20 mouse cellular contexts compared by ENCODE assay signal in genomic region chr4:15788791-15789190, GRCm38 (mm10).
DNase-seq lines count a peak whose midpoint lies in the region; ATAC-seq and TF ChIP-seq lines count a peak whose summit lies in the region.
"Had no signal": no experiment of that assay in that cellular context is flagged by ENCODE, and none has a peak within 500 bp of the region (broad histone marks: within the 10 kb centered on the region; RNA-seq: fewer than 3 reads in every experiment).

No protein-coding gene starts in this region.

- no peak for TF ChIP-seq POLR2A in cerebellum, adult 2 months (IDR thresholded peaks at IDR 0.05; ENCODE audit: borderline replicate concordance, insufficient read depth, low read length)

- no peaks in the 10 kb centered on the region for H3K27me3 ChIP-seq in cerebellum, adult 2 months (ENCODE audit: control insufficient read depth, insufficient read depth, low read length)
- no peaks in the 10 kb centered on the region for H3K27me3 ChIP-seq in midbrain, embryonic 11.5 days (ENCODE audit: control insufficient read depth, insufficient read depth, low read length)
- H3K27me3 ChIP-seq in midbrain, embryonic 15.5 days (replicated peaks) = no peaks in the 10 kb centered on the region
- H3K27me3 ChIP-seq in hindbrain, embryonic 14.5 days (ENCODE audit: control insufficient read depth, insufficient read depth, low read length) = no peaks in the 10 kb centered on the region
- H3K27me3 ChIP-seq: embryonic facial prominence, embryonic 12.5 days; forebrain, embryonic 15.5 days; heart, embryonic 15.5 days; hindbrain, embryonic 13.5 days; intestine, embryonic 15.5 days had no signal

- H3K4me2 ChIP-seq in midbrain, embryonic 11.5 days = no peak overlapping the region
- no peak overlapping the region for H3K4me2 ChIP-seq in midbrain, embryonic 15.5 days
- no peak overlapping the region for H3K4me2 ChIP-seq in hindbrain, embryonic 14.5 days (replicated peaks)
- H3K4me2 ChIP-seq: embryonic facial prominence, embryonic 12.5 days; forebrain, embryonic 15.5 days; heart, embryonic 15.5 days; hindbrain, embryonic 13.5 days; intestine, embryonic 15.5 days had no signal

- H3K27ac ChIP-seq in cerebellum, adult 2 months (ENCODE audit: insufficient read depth, low read length) = no peak overlapping the region
- H3K27ac ChIP-seq in midbrain, embryonic 11.5 days (ENCODE audit: low read depth, low read length) = no peak overlapping the region
- no peak overlapping the region for H3K27ac ChIP-seq in midbrain, embryonic 15.5 days
- no peak overlapping the region for H3K27ac ChIP-seq in hindbrain, embryonic 14.5 days
- H3K27ac ChIP-seq: embryonic facial prominence, embryonic 12.5 days; forebrain, embryonic 15.5 days; heart, embryonic 10.5 days; heart, embryonic 15.5 days; hindbrain, embryonic 13.5 days; intestine, embryonic 15.5 days had no signal

- 24% methylated on average over 1 of the region's 1 CpGs for WGBS in cerebellum, adult 2 months
- WGBS in midbrain, embryonic 11.5 days = 91% methylated on average over 1 of the region's 1 CpGs
- WGBS in midbrain, embryonic 15.5 days = 84% methylated on average over 1 of the region's 1 CpGs
- WGBS in hindbrain, embryonic 14.5 days = 91% methylated on average over 1 of the region's 1 CpGs

- peak; percentile 15 to 41 for DNase-seq in cerebellum, adult 2 months
- DNase-seq in cerebellum, adult 8-10 months = no peak
- DNase-seq in midbrain, embryonic 11.5 days (ENCODE audit: low spot score, missing footprints) = no peak
- peak; percentile 3 for DNase-seq in cerebellum, adult 9-10 months
- peak; percentile 36 to 60 for DNase-seq in cerebellum, postnatal 25 days
- no peak for DNase-seq in lung, adult 18-20 months
- DNase-seq in hindbrain, embryonic 14.5 days (ENCODE audit: low spot score) = no peak
- DNase-seq: adrenal gland, adult 8-10 months; adrenal gland, postnatal 36 days; embryo, embryonic 11 days; gastrocnemius, postnatal 14 days; heart, postnatal 14 days; kidney, adult 18-20 months had no signal

- no peaks in the 10 kb centered on the region for H3K36me3 ChIP-seq in midbrain, embryonic 11.5 days (ENCODE audit: control insufficient read depth, insufficient read depth, low read length)
- H3K36me3 ChIP-seq in midbrain, embryonic 15.5 days (replicated peaks) = no peaks in the 10 kb centered on the region
- H3K36me3 ChIP-seq in hindbrain, embryonic 14.5 days (replicated peaks; ENCODE audit: control insufficient read depth, insufficient read depth) = no peaks in the 10 kb centered on the region
- H3K36me3 ChIP-seq: embryonic facial prominence, embryonic 12.5 days; forebrain, embryonic 15.5 days; heart, embryonic 10.5 days; heart, embryonic 15.5 days; hindbrain, embryonic 13.5 days; intestine, embryonic 15.5 days had no signal

- H3K9ac ChIP-seq in midbrain, embryonic 11.5 days (ENCODE audit: low read length) = no peak overlapping the region
- no peak overlapping the region for H3K9ac ChIP-seq in midbrain, embryonic 15.5 days
- no peak overlapping the region for H3K9ac ChIP-seq in hindbrain, embryonic 14.5 days
- H3K9ac ChIP-seq: embryonic facial prominence, embryonic 12.5 days; forebrain, embryonic 15.5 days; heart, embryonic 15.5 days; hindbrain, embryonic 13.5 days; intestine, embryonic 15.5 days had no signal

- 0 out of 2 replicates have a peak, but pooled peaks have one; percentile 6 for ATAC-seq in midbrain, embryonic 11.5 days (ENCODE audit: low FRiP score)
- ATAC-seq in midbrain, embryonic 15.5 days (replicated peaks) = no peak
- no peak for ATAC-seq in hindbrain, embryonic 14.5 days (ENCODE audit: low FRiP score)
- ATAC-seq: forebrain, embryonic 15.5 days; intestine, embryonic 15.5 days had no signal

- no peak overlapping the region for H3K4me3 ChIP-seq in cerebellum, adult 2 months (replicated peaks; ENCODE audit: insufficient read depth, low read depth, low read length)
- H3K4me3 ChIP-seq in midbrain, embryonic 11.5 days (ENCODE audit: low read depth, low read length) = no peak overlapping the region
- no peak overlapping the region for H3K4me3 ChIP-seq in midbrain, embryonic 15.5 days
- H3K4me3 ChIP-seq in hindbrain, embryonic 14.5 days (replicated peaks; ENCODE audit: low read length) = no peak overlapping the region
- H3K4me3 ChIP-seq: embryonic facial prominence, embryonic 12.5 days; forebrain, embryonic 15.5 days; heart, embryonic 10.5 days; heart, embryonic 15.5 days; hindbrain, embryonic 13.5 days; intestine, embryonic 15.5 days had no signal

- no peak for TF ChIP-seq CTCF in cerebellum, adult 2 months (IDR thresholded peaks at IDR 0.05; ENCODE audit: borderline replicate concordance, insufficient read depth, low read depth, low read length)

- no peaks in the 10 kb centered on the region for H3K9me3 ChIP-seq in midbrain, embryonic 11.5 days (ENCODE audit: control insufficient read depth, low read length)
- H3K9me3 ChIP-seq in midbrain, embryonic 15.5 days = no peaks in the 10 kb centered on the region
- no peaks in the 10 kb centered on the region for H3K9me3 ChIP-seq in hindbrain, embryonic 14.5 days (ENCODE audit: control insufficient read depth, low read length)
- H3K9me3 ChIP-seq: embryonic facial prominence, embryonic 12.5 days; forebrain, embryonic 15.5 days; heart, embryonic 10.5 days; heart, embryonic 15.5 days; hindbrain, embryonic 13.5 days; intestine, embryonic 15.5 days had no signal

- no peaks in the 10 kb centered on the region; the same call in 1 of the 2 replicates for H3K4me1 ChIP-seq in cerebellum, adult 2 months (ENCODE audit: control insufficient read depth, insufficient read depth, low read length)
- no peaks in the 10 kb centered on the region for H3K4me1 ChIP-seq in midbrain, embryonic 11.5 days (ENCODE audit: control insufficient read depth, insufficient read depth, low read length)
- no peaks in the 10 kb centered on the region for H3K4me1 ChIP-seq in midbrain, embryonic 15.5 days
- H3K4me1 ChIP-seq in hindbrain, embryonic 14.5 days (replicated peaks; ENCODE audit: control insufficient read depth, insufficient read depth, low read length) = no peaks in the 10 kb centered on the region
- H3K4me1 ChIP-seq: embryonic facial prominence, embryonic 12.5 days; forebrain, embryonic 15.5 days; heart, embryonic 10.5 days; heart, embryonic 15.5 days; hindbrain, embryonic 13.5 days; intestine, embryonic 15.5 days had no signal

Comparison
In these comparisons a context has a peak if more than half of its experiments do, and no peak if none do; other contexts are left out.
1. DNase-seq: peak in cerebellum, adult 2 months (2 of 2), cerebellum, adult 9-10 months (single experiment) and cerebellum, postnatal 25 days (2 of 2); none in cerebellum, adult 8-10 months (single experiment), midbrain, embryonic 11.5 days (single experiment), lung, adult 18-20 months (0 of 2) and hindbrain, embryonic 14.5 days (single experiment).